Mouse (Mus musculus) activated CD4-positive, CD25-positive, alpha-beta regulatory T cell, adult 4 months (primary cell): ENCODE data around the gene Npr1. TPM values are rescaled to one million over a fixed set of nuclear protein-coding genes. Genes with fewer than 3 reads are reported as not detected.

Experiments
- ATAC-seq: one replicate; pipeline ENCODE4 v1.8.0; 2017
- polyA plus RNA-seq, 2 experiments: library from polyadenylated mRNA; unstranded; fragments of 100-300 nt; shearing (Covaris generic); gene quantifications; one replicate each; pipeline ENCODE4 v1.2.1; 2017

Npr1 gene
- polyA plus RNA-seq, 2 experiments from 2014 or later, result not detected

GRCm38 (mm10) chr3:90437131-90437530, 28.5 kb downstream of the Npr1 start:
- no peak for ATAC-seq

GRCm38 (mm10) chr3:90434073-90434730, 31.5 kb downstream of the Npr1 start:
- ATAC-seq, result no peak

GRCm38 (mm10) chr3:90433381-90434020, 32.2 kb downstream of the Npr1 start, which contains the start of gene Ints3:
TSS of gene Ints3 (minus strand) at chr3:90433622.
- ATAC-seq, result peak; percentile 99

GRCm38 (mm10) chr3:90432811-90433219, 32.9 kb downstream of the Npr1 start:
- no peak for ATAC-seq

- ATAC-seq, result no peak
Measured at GRCm38 (mm10) chr3:90432348-90432747, 33.3 kb downstream of the Npr1 start.

GRCm38 (mm10) chr3:90429576-90429975, 36.1 kb downstream of the Npr1 start:
- ATAC-seq, result no peak

GRCm38 (mm10) chr3:90428186-90428585, 37.5 kb downstream of the Npr1 start:
- ATAC-seq, result no peak

- ATAC-seq, result no peak
Measured at GRCm38 (mm10) chr3:90427574-90427973, 38.1 kb downstream of the Npr1 start.

GRCm38 (mm10) chr3:90425499-90425898, 40.2 kb downstream of the Npr1 start:
- ATAC-seq, result no peak

GRCm38 (mm10) chr3:90423549-90423948, 42.1 kb downstream of the Npr1 start:
- ATAC-seq, result no peak

- no peak for ATAC-seq
Measured at GRCm38 (mm10) chr3:90420696-90421095, 45.0 kb downstream of the Npr1 start.

GRCm38 (mm10) chr3:90413011-90413396, 52.7 kb downstream of the Npr1 start:
- no peak for ATAC-seq

- peak; percentile 40 for ATAC-seq
Measured at GRCm38 (mm10) chr3:90412312-90413010, 53.2 kb downstream of the Npr1 start.

GRCm38 (mm10) chr3:90408721-90409120, 56.9 kb downstream of the Npr1 start:
- no peak for ATAC-seq

- no peak for ATAC-seq
Measured at GRCm38 (mm10) chr3:90406414-90406813, 59.3 kb downstream of the Npr1 start.

- ATAC-seq, result no peak
Measured at GRCm38 (mm10) chr3:90404609-90405008, 61.1 kb downstream of the Npr1 start.

GRCm38 (mm10) chr3:90404121-90404520, 61.5 kb downstream of the Npr1 start:
- no peak for ATAC-seq

- ATAC-seq, result no peak
Measured at GRCm38 (mm10) chr3:90400993-90401392, 64.7 kb downstream of the Npr1 start.

Other genes with a start within 250 kb of the Npr1 start
- gene Jtb, start 234.3 kb downstream of the Npr1 start, polyA plus RNA-seq, result 10 to 100 TPM; 74.8 to 85.6 TPM
- not detected for gene Creb3l4, start 222.4 kb downstream of the Npr1 start, polyA plus RNA-seq
- 10 to 100 TPM; 48.5 to 65.9 TPM for gene Slc39a1, start 217.7 kb downstream of the Npr1 start, polyA plus RNA-seq
- 10 to 100 TPM; 33.2 to 42.9 TPM for gene Crtc2, start 211.7 kb downstream of the Npr1 start, polyA plus RNA-seq
- 10 to 100 TPM; 15.8 to 25.5 TPM for gene Dennd4b, start 200.7 kb downstream of the Npr1 start, polyA plus RNA-seq
- gene Gatad2b, start 172.7 kb downstream of the Npr1 start, polyA plus RNA-seq, result 10 to 100 TPM; 20.3 to 21.3 TPM
- under 1 TPM in 1 of 2 experiments, not detected in 1; 0.21 TPM for gene Slc27a3, start 75.9 kb downstream of the Npr1 start, polyA plus RNA-seq
- 10 to 100 TPM; 13.8 to 17.2 TPM for gene Ints3, start 32.2 kb downstream of the Npr1 start, polyA plus RNA-seq
- 100 to 1,000 TPM in 1 of 2 experiments, 10 to 100 TPM in 1; 99.7 to 101 TPM for gene Ilf2, start 10.3 kb upstream of the Npr1 start, polyA plus RNA-seq
- gene Snapin, start 25.2 kb upstream of the Npr1 start, polyA plus RNA-seq, result 10 to 100 TPM; 48.3 to 56.3 TPM
- 10 to 100 TPM; 43.5 to 67.8 TPM for gene Chtop, start 43.6 kb upstream of the Npr1 start, polyA plus RNA-seq
- 1 to 10 TPM; 5.6 to 6.6 TPM for gene S100a1, start 48.5 kb upstream of the Npr1 start, polyA plus RNA-seq
- gene S100a13, start 48.6 kb upstream of the Npr1 start, polyA plus RNA-seq, result 100 to 1,000 TPM; 235 to 298 TPM
- under 1 TPM in 1 of 2 experiments, not detected in 1; 0.47 TPM for gene S100a14, start 61.0 kb upstream of the Npr1 start, polyA plus RNA-seq
- not detected for gene S100a16, start 71.4 kb upstream of the Npr1 start, polyA plus RNA-seq
- 1 to 10 TPM; 2.6 to 3.2 TPM for gene S100a3, start 94.7 kb upstream of the Npr1 start, polyA plus RNA-seq
- gene S100a2, start 124.4 kb upstream of the Npr1 start, polyA plus RNA-seq, result not detected
- gene Gm42674, start 136.0 kb upstream of the Npr1 start, polyA plus RNA-seq, result not detected
- gene S100a4, start 137.9 kb upstream of the Npr1 start, polyA plus RNA-seq, result 100 to 1,000 TPM; 152 to 248 TPM
- not detected for gene S100a5, start 142.7 kb upstream of the Npr1 start, polyA plus RNA-seq
- 100 to 1,000 TPM; 548 to 785 TPM for gene S100a6, start 147.0 kb upstream of the Npr1 start, polyA plus RNA-seq
- not detected for gene S100a7a, start 188.2 kb upstream of the Npr1 start, polyA plus RNA-seq
- gene S100a8, start 203.1 kb upstream of the Npr1 start, polyA plus RNA-seq, result 1 to 10 TPM in 1 of 2 experiments, not detected in 1; 1.8 TPM
- 1 to 10 TPM in 1 of 2 experiments, not detected in 1; 1.3 TPM for gene S100a9, start 229.9 kb upstream of the Npr1 start, polyA plus RNA-seq